Mouse (Mus musculus) left cerebral cortex, postnatal 4 days (tissue): ENCODE results near the gene Sfr1. TPM values are rescaled to one million over a fixed set of nuclear protein-coding genes. Genes with fewer than 3 reads are reported as not detected.
A peak's percentile ranks its signal among the peaks of the same experiment; 100 is the strongest.

ENCODE experiments used
- DNase-seq: peaks from one replicate; pipeline ENCODE4 v3.0.0-alpha.2; 2022
- intact Hi-C: fragments of 180-260 bp; cut with DNase I; formaldehyde crosslinking; loops from one replicate; pipeline ENCODE4 v1.15.1; 2025
- total RNA-seq, 2 experiments: library from RNA; stranded (reverse); gene quantifications; 2 replicates each; pipeline ENCODE4 v1.2.3; 2021

Sfr1 gene
- 100 to 1,000 TPM; 121 to 129 TPM for total RNA-seq

DNA sequence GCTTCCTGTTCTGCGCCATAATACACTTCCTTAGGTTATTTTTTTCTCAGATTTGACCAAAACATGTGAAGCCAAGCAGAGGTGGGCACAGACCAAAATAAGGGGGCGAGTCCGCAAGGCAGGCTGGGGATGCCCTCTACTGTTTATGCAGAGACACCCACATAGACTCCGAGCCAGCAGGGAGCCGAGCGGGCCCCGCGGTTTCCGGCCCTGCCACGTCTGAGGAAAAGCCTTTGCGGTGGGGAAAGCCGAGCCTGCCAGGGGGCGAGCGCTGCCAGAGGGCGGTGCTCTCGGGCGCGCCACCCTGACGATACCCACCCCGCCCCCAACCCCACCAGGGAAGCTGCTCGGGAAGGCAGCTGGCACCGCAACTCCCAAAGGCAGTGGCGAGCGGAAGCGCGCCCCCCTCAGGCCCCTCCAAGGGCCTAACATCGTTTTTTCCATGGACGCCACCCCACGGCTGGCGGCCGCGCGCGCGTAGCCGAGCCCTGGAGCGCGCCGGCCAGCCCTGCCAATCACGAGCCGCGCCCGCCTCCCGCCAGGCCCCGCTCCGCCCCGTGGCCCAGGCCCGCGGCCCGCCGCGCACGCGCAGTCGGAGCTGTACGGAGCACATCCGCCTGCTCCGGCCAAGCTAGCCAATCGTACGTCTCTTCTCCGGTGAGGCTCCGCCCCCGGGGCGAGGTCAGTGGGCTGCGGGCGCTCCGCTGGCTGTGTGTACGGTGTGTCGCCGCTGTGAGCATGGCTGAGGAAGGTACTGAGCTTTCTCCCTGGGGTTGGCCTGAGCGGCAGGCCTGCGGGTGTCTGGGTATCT is at the start of gene Sfr1:
Gene Sfr1 (plus strand): TSS at position 612 of the 811 bp plus-strand sequence.
- intact Hi-C loops, result loop anchor here (2.0 to 10.0 kb wide), 2 partner anchors 94 to 222 kb away; no protein-coding TSS in a partner anchor
- peak; percentile 100 for DNase-seq

DNA sequence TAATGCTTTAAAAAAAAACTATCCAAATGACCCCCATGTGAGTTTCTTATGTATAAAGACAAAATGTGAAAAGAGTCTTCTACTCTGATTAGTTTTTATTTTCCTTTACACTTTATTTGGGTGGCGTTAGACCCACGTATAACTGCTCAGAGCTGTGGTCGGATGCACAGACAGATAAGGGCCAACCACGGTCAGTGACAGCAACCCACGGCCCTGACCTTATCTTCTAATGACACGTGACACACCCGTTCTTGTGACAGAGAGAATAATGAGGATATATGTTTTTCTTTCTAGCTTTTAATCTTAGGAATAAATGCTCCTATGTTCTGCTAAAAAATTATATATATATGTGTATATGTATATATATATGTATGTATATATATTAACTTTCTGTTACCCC is 41.9 kb upstream of the Sfr1 start:
- intact Hi-C loops, result no loop called here
- no peak for DNase-seq

DNA sequence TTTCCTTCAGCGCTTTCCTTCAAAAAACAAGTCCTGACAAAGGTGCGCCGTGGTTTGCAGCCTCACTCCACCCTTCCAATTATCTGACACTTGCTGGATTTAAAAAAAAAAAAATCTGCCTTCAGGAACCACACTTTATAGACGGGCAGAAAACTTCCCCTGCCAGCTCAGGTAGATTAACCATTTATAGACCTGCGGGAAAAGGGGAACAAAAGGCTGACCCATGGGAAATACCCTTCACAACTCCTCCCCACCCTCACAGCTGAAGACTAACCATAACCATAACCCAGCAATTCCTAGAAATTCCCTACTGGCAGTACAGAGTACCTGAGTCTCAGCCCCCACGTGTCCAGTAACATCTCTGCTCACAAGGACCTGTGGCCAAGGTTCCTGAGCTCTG is 39.5 kb upstream of the Sfr1 start, which contains the start of gene Col17a1:
Gene Col17a1 (minus strand): TSS at position 101 of the 400 bp plus-strand sequence.
- intact Hi-C loops, result no loop called here
- DNase-seq, result no peak

DNA sequence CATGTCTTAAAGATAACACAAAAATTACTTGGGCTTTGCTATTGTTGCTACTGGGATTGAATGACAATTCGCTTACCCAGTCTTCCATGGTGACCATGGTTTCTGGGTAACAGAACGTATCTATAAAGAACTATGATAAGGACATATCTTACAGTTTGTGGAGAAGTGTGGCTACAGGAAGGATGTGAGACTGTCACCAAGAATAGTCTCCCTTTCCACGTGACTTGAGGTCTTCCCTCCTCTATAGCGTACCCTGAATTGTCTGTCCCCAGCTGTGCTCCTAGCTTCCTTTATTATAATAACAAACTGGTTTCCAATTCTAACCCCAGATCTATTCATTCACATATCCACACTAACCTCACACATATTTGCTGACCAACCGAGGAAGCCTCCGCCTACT is 35.8 kb upstream of the Sfr1 start:
- no peak for DNase-seq
- intact Hi-C loops, result no loop called here

DNA sequence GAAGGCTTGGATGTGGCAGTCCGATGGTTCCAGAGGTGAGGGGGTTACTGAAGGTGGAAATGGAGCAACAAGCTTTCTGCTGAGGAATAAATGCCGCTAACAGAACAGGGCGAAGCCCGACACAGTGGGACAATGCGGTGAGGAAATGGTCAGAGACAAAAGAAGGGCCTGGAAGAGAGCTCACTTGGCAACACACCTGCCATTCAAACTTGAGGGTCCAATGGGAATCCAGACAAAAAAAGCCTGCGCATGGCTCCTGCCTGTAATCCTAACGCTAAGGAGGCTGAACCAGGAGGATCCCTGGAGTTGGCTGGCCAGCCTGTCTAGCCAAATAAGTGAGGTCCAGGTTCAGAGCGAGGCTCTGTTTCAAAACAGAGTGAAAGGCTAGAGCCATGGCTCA is 35.1 kb upstream of the Sfr1 start:
- no peak for DNase-seq
- intact Hi-C loops, result no loop called here

DNA sequence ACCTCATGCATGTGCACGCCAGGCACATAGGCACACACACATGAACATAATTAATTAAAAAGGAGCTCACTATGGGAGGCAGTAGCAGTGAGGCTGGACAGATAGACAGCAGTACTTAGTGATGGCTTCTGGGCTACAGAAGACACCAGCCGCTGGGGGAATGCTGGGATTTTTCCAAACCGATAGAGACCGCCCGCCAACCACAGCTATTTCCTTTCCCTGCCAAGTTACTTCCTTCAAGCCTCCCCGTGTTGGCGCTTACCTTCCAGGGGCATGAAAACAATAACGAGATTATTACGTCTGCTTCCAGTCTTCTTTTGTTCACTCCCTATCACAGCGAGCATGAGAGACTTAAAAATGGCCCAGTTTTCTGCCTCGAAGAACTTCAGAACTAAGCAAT is 34.4 kb upstream of the Sfr1 start:
- intact Hi-C loops, result no loop called here
- no peak for DNase-seq

DNA sequence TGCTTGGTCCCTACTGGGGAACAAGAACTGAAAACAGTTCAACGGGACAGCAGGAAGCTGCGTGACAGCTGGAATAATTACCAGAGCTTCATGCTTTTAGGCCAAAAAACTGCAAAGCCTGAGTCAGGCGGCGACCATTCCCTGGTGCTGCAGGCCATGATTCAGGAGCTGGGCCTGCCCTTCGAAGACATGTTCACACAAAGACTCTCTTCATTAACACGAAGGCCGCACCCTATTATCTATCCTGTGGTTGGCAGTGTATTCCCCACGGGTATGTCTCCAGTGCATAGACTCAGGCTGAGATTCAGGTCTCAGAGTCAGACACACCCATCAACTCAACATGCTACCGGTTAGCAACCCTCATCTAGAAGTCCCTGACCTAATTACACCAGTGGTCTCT is 33.2 kb upstream of the Sfr1 start:
- DNase-seq, result no peak
- intact Hi-C loops, result no loop called here

DNA sequence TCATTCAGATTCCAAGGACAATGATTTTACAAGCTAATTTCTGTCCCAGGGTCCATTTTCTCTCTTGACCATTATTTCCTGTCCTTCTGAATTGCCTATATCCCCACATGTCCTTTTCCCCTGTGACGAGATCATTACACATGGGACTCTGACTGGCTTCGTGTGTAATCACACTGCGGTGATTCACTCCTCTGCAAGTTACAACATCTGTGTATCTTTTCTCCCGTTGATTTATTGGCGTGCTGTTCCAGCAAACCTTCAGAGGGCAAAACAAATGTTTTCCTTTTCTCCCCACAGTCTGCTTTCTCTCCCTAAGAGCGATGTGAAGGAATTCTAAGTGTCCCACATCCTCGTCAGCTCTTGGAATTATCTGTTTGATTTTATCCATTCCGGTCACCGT is 31.7 kb upstream of the Sfr1 start:
- intact Hi-C loops, result no loop called here
- DNase-seq, result no peak

DNA sequence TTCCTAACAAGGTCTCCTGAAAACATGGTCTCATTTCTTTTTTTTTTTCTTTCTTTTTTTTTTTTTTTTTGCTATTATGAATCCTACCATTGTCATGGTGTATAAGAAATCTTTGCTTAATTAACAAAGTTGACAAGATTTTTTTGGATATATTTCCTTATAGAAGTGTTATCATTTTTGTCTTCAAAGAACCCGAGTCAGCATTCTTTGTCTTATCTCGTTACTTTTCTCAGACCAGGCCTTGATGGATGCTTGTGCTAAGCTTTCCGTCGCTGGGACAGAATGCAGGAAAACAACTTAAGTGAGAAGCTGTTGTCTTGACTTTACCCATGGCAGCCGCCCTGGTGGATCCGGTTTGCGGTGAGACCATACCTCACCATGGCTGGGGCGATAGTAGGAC is 31.0 kb upstream of the Sfr1 start:
- DNase-seq, result no peak
- intact Hi-C loops, result no loop called here

DNA sequence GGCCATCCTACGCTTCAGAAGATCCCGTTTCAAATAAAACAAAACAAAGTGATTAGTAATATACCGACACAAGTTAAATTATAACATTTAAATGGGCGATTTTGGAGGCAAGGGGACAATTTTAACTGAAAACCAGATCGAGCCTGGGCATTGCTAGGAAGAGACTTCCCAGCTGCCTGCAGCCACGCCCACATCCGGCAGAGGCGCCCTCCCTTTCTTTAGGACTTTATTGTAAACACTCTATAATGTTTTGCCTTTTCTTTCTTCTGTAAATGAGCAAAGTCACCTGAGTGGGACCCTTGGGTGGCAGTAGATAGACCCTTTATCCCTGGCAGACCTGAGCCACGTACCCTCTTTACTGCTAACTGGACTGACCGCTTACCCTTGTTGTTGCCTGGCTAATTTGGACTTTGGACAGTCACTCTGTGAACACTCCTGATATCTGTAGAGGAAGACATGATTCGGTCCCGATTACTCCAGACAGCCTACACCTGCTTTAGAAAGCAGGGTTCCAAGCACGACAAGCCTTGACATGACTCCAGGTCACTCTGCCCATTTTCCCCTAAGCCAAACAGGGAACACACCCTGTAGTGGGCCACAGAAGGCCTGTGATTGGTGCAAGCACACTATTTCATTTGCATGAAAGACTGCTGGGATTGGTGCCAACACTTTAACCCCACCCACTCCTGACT is 26.3 kb upstream of the Sfr1 start:
- DNase-seq, result no peak
- intact Hi-C loops, result no loop called here

DNA sequence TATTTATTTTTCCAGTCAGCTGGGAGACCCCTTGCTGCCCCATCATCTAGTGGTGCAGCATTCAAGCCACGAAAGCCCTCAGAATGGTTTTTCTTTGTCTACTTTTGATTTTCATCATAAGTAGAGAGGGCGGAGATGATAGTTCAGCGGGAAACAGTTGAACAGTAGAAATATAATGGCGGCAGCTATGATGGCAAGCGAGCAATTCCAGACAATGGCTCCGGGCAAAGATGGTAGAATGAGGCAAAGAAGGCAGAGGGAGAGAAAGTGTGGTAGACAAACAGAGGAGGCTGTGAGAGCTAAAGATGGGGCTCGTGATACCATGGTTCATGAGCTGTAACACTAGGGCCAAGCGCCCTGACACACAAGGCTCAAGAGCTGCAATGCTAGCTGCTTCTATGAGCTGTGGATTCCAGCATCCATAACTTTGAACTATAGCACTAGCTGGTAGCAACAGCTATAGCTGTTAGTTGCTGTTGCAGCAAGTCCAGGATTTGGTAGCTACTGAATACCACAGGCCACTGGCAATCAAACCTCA is 25.6 kb upstream of the Sfr1 start:
- intact Hi-C loops, result no loop called here
- no peak for DNase-seq

DNA sequence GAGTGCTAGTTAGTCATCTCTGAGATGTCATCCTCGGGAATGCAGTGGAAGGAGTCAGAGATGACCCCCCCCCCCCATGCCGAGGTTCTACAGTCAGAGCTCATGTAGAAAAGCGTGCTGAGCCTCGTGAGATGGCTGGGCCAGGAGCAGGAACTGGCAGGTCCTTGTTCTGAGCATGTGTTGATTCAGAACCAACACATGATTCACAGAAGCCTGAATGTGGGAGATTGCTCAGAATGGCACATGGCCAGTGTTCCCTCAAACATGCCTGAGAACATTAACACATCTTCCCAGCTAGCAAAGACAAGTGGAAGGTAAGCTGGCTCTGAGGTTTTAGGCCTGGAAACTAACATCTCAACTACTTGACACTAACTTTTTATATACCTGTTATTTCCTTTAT is 21.1 kb upstream of the Sfr1 start:
- no peak for DNase-seq

DNA sequence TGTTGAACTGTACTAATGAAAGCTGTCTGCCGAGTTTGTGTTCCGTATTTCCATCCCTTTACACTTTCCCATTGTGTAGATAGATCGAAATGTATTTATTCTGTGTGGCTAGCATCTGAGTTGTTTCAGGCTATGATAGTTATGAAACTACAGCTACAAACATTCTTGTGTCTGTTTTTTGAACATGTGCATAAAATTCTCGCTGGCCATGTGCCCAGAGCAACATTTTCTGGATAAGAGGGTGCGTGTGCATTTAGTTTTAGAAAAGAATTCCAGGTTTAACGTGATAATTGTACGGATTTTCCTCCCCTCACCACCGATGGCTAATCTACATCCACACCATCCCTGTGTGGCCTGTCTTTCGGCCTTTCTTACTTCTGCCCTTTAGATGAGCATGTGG is 18.0 kb upstream of the Sfr1 start:
- intact Hi-C loops, result no loop called here
- DNase-seq, result no peak

More for the DNA sequence above, 21.1 kb upstream of the Sfr1 start:
- intact Hi-C loops, result no loop called here

DNA sequence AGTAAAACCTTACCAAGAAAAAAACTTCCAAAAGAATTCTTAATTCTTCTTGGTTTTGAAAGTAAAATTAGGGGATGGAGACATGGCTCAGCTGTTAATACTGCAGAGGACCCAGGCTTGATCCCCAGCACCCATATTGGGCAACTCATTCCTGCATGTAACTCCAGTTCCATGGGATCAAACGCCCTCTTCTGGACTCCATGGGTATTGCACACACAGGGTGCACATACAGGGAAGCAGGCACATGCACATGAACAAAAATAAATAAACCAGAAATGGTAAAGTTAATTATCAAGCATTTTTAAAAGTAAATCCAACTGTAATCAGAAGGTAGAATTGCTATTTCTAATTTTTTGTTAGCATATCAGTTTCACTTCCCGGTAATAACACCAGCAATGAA is 15.3 kb upstream of the Sfr1 start:
- DNase-seq, result no peak

DNA sequence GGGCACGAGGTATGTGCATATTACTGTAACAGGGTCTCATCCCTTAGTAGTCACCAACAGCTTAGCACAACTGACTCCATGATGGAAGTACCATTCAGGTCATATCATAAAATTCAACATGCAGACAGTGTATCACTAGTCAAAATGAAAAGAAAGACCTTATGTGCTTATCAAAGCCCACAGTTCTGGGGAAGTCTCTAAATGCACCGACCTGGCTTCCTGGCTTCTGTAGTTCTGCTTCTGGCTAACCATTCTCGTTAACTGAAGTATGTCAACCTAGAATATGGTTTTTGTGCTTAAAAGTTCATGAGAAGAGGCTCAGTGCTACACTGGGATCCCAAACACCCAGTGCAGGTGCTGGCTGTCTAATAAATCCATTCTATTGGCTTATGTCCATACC is 12.3 kb upstream of the Sfr1 start:
- no peak for DNase-seq
- intact Hi-C loops, result no loop called here

More for the DNA sequence above, 15.3 kb upstream of the Sfr1 start:
- intact Hi-C loops, result no loop called here

DNA sequence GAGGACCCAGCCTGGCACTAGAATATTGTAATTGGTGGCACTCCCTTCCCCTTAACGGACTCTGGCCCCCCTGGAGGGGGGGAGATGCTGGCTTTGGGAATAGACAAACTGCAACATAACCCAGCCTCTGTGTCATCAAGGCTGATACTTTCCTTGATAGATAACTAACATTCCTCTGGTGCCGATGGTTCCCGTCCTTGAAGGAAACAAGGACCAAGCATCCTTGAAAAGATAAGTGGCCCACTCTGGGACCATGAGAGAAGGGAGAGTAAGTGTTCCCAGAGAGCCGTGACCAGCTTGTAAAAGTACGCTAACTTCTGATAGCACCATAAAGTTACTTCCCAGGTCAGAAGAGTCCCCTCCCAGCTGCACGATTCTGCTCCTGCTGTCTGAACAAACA is 9.0 kb upstream of the Sfr1 start:
- DNase-seq, result no peak
- intact Hi-C loops, result no loop called here

DNA sequence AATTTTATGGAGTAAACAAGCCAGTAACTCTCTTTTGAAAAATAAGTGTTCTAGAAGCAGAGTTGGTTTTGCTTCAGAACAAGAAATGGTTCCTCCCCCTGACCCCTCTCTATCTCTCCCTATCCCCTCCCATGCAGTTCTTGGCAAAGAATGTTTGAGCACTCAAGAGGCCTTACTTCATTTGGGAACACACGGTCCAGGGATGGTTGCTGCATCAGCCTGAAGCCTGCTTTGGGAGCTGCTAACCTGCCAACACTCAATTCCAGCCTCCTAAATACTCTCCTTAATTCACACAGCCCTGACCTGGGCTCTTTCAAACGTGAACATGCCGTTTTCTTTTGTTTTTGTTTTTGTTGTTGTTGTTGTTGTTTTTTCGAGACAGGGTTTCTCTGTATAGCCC is 6.6 kb upstream of the Sfr1 start:
- no peak for DNase-seq
- intact Hi-C loops, result no loop called here

DNA sequence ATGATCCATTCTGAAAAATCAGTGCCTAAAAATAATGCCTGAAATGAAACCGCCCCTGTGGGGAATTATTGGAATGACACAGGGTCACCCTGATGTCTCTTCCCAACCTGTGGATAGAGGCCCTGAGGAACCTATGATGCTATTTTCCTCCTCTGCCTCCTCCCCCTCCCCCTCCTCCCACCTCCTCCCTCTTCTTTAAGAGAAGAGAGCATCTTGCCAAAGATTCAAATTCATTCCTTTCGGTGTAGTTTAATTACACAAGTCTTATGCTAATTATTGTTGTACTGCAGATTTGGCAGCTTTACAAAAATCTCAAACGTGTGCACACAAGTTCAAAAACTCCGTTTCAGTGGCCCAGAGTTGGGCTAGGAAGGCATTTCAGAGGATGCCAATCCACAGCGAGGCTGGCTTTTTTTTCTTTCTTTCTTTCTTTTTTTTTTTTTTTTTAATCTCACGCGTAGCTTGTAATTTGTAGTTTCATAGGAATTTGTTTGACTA is 5.8 kb upstream of the Sfr1 start:
- DNase-seq, result no peak
- intact Hi-C loops, result no loop called here

DNA sequence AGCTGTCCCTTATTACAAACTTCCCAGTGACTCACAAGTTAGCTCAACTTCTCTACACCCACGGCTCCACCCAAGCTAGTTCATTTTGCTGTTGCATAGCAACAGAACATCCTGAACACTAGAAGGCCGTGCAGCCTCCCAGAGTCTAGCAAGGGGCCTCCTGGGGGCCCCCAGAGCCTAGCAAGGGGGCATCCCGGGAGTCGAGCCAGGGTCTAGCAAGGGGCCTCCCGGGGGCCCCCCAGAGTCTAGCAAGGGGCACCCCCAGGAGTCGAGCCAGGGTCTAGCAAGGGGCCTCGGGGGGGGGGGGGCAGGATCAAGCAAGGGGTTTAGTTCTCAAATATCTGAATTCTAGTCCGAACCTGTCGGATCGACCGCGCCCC is 801 bp upstream of the Sfr1 start:
- peak; percentile 44 for DNase-seq
- intact Hi-C loops, result loop anchor here (2.0 to 10.0 kb wide), 2 partner anchors 94 to 222 kb away; no protein-coding TSS in a partner anchor

DNA sequence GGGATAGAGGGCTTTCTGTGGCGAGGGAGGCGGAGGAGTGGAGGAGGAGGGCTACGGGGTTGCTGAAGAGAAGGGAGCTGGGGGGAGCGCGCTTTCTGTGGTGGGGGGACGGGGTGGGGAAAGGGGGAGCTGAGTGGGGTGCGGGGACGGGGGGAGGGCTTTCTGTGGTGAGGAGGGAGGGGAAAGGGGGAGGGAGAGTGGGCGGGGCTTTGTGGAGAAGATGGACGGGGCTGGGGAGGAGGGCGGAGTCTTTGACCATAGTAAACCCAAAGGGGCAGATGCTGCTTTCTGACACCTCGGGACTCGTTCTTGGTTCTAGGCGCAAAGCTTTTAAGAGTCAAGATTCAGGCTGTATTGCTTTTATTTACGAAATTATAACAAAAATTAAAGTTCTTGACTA is 449 bp downstream of the Sfr1 start:
- DNase-seq, result peak; percentile 84
- intact Hi-C loops, result loop anchor here (2.0 to 10.0 kb wide), 2 partner anchors 93 to 223 kb away; no protein-coding TSS in a partner anchor

DNA sequence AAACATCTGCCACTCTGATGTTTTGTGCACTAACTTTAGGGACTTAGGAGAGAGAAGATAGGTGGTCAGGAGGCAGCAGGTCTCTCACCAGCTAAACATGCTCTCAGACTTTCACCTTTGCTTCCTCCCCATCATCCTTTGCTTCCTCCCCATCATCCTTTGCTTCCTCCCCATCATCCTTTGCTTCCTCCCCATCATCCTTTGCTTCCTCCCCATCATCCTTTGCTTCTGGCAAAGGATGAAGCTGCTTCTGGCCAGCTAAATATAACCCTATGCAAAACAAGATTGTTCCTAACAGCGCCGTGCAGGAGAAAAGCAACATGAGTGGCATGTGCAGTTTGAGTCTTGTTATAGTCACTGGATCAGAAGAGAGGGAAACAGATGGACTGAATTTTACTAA is 15.6 kb downstream of the Sfr1 start:
- intact Hi-C loops, result no loop called here

DNA sequence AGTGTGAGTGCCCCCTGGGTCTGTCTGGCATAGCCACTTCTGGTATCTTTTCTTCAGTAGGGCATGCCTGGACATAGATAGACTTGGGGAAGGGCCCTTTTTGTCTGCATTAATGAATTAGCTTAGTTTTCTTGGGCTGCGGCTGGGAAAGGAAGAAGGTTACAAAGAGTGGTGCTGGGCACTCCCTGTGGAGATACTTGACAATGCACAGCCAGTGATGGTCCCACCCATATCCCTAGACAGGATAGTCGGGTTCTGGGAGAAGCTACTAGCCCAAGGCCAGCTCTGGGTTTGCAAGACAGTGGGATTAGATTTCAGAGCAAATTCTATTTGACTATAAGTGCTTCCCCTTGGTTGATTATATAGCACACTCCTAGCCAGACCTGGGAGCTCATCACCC is 17.5 kb downstream of the Sfr1 start:
- intact Hi-C loops, result no loop called here
- DNase-seq, result no peak

More for the DNA sequence above, 15.6 kb downstream of the Sfr1 start:
- DNase-seq, result no peak
